Mouse (Mus musculus) G1E-ER4 (cell line): Measurements from ENCODE around the gene Cdkn1b. TPM values are rescaled to one million over a fixed set of nuclear protein-coding genes. Genes with fewer than 3 reads are reported as not detected.

ENCODE experiments used
- GATA1 ChIP-seq: IDR thresholded peaks from one replicate; pipeline ENCODE4 v1.8.0; 2012; ENCODE audit warnings: low read length, inconsistent platforms
- polyA plus RNA-seq: library from polyadenylated mRNA; stranded (reverse); fragments of >175 nt; gene quantifications from 2 replicates; pipeline ENCODE4 v1.2.3, GENCODE M21; 2012

Gene Cdkn1b
- polyA plus RNA-seq: 34.0 and 43.9 TPM in 2 replicates

GRCm38 (mm10) chr6:134920190-134921013, at the start of gene Cdkn1b:
TSS of gene Cdkn1b (plus strand) at chr6:134920401.
- TF ChIP-seq GATA1: no peak

- TF ChIP-seq GATA1: no peak
Measured at GRCm38 (mm10) chr6:134870887-134871286, 49.3 kb upstream of the Cdkn1b start.

- TF ChIP-seq GATA1: no peak
Measured at GRCm38 (mm10) chr6:134872236-134872635, 48.0 kb upstream of the Cdkn1b start.

GRCm38 (mm10) chr6:134873018-134873417, 47.2 kb upstream of the Cdkn1b start:
- no peak for TF ChIP-seq GATA1

GRCm38 (mm10) chr6:134876795-134877194, 43.4 kb upstream of the Cdkn1b start:
- no peak for TF ChIP-seq GATA1

- no peak for TF ChIP-seq GATA1
Measured at GRCm38 (mm10) chr6:134877276-134877675, 42.9 kb upstream of the Cdkn1b start.

GRCm38 (mm10) chr6:134877892-134878291, 42.3 kb upstream of the Cdkn1b start:
- no peak for TF ChIP-seq GATA1

GRCm38 (mm10) chr6:134879556-134879955, 40.6 kb upstream of the Cdkn1b start:
- no peak for TF ChIP-seq GATA1

- TF ChIP-seq GATA1: no peak
Measured at GRCm38 (mm10) chr6:134880046-134880445, 40.2 kb upstream of the Cdkn1b start.

GRCm38 (mm10) chr6:134883661-134884060, 36.5 kb upstream of the Cdkn1b start:
- no peak for TF ChIP-seq GATA1

GRCm38 (mm10) chr6:134885515-134885914, 34.7 kb upstream of the Cdkn1b start:
- TF ChIP-seq GATA1: no peak

- TF ChIP-seq GATA1: no peak
Measured at GRCm38 (mm10) chr6:134886475-134886874, 33.7 kb upstream of the Cdkn1b start.

- no peak for TF ChIP-seq GATA1
Measured at GRCm38 (mm10) chr6:134887008-134887407, 33.2 kb upstream of the Cdkn1b start.

GRCm38 (mm10) chr6:134887711-134888449, 32.3 kb upstream of the Cdkn1b start:
- TF ChIP-seq GATA1: no peak

GRCm38 (mm10) chr6:134888563-134889017, 31.6 kb upstream of the Cdkn1b start:
- TF ChIP-seq GATA1: no peak

GRCm38 (mm10) chr6:134889763-134890162, 30.4 kb upstream of the Cdkn1b start:
- TF ChIP-seq GATA1: no peak
